Mouse (Mus musculus) spleen, postnatal 36 days (tissue): ENCODE results near the gene Ranbp9.

Experiments
- DNase-seq, 2 experiments: peaks; one replicate each; pipeline ENCODE4 v3.0.0; 2022; ENCODE audit warnings: low spot score in 2 of 2, mixed read lengths in 1 of 2

The Ranbp9 gene

GRCm38 (mm10) chr13:43480957-43481858 is at the start of gene Ranbp9:
TSS of gene Ranbp9 (minus strand) at chr13:43481282.
- DNase-seq: peak; percentile 75 to 79

- no peak for DNase-seq
These were observed 49.2 kb upstream of the Ranbp9 start for GRCm38 (mm10) chr13:43530129-43530831.

- DNase-seq: no peak
These were observed 45.2 kb upstream of the Ranbp9 start for GRCm38 (mm10) chr13:43526289-43526688.

- DNase-seq: no peak
These were observed 44.5 kb upstream of the Ranbp9 start for GRCm38 (mm10) chr13:43525363-43526134.

- no peak for DNase-seq
These were observed 43.6 kb upstream of the Ranbp9 start for GRCm38 (mm10) chr13:43524491-43525362.

GRCm38 (mm10) chr13:43523906-43524480 is 42.9 kb upstream of the Ranbp9 start:
- DNase-seq: no peak

GRCm38 (mm10) chr13:43521940-43522339 is 40.9 kb upstream of the Ranbp9 start:
- DNase-seq: no peak

- DNase-seq: no peak
These were observed 38.2 kb upstream of the Ranbp9 start for GRCm38 (mm10) chr13:43519251-43519650.

- no peak for DNase-seq
These were observed 36.3 kb upstream of the Ranbp9 start for GRCm38 (mm10) chr13:43517371-43517770.

- no peak for DNase-seq
These were observed 35.8 kb upstream of the Ranbp9 start for GRCm38 (mm10) chr13:43516931-43517330.

- no peak for DNase-seq
These were observed 35.0 kb upstream of the Ranbp9 start for GRCm38 (mm10) chr13:43516119-43516518.

- no peak for DNase-seq
These were observed 33.9 kb upstream of the Ranbp9 start for GRCm38 (mm10) chr13:43514950-43515358.

GRCm38 (mm10) chr13:43512736-43513135 is 31.7 kb upstream of the Ranbp9 start:
- DNase-seq: no peak

- no peak for DNase-seq
These were observed 24.7 kb upstream of the Ranbp9 start for GRCm38 (mm10) chr13:43505798-43506197.

GRCm38 (mm10) chr13:43503395-43503850 is 22.3 kb upstream of the Ranbp9 start:
- DNase-seq: peak; percentile 67 to 72

- no peak for DNase-seq
These were observed 20.5 kb upstream of the Ranbp9 start for GRCm38 (mm10) chr13:43501601-43502000.

GRCm38 (mm10) chr13:43500483-43500850 is 19.4 kb upstream of the Ranbp9 start:
- no peak for DNase-seq

- DNase-seq: peak; percentile 35 to 43
These were observed 18.8 kb upstream of the Ranbp9 start for GRCm38 (mm10) chr13:43499731-43500482.

- DNase-seq: no peak
These were observed 17.8 kb upstream of the Ranbp9 start for GRCm38 (mm10) chr13:43498849-43499248.

GRCm38 (mm10) chr13:43497769-43498168 is 16.7 kb upstream of the Ranbp9 start:
- no peak for DNase-seq
